Mouse (Mus musculus): ENCODE results near the gene Etl4.

Etl4 gene

DNA sequence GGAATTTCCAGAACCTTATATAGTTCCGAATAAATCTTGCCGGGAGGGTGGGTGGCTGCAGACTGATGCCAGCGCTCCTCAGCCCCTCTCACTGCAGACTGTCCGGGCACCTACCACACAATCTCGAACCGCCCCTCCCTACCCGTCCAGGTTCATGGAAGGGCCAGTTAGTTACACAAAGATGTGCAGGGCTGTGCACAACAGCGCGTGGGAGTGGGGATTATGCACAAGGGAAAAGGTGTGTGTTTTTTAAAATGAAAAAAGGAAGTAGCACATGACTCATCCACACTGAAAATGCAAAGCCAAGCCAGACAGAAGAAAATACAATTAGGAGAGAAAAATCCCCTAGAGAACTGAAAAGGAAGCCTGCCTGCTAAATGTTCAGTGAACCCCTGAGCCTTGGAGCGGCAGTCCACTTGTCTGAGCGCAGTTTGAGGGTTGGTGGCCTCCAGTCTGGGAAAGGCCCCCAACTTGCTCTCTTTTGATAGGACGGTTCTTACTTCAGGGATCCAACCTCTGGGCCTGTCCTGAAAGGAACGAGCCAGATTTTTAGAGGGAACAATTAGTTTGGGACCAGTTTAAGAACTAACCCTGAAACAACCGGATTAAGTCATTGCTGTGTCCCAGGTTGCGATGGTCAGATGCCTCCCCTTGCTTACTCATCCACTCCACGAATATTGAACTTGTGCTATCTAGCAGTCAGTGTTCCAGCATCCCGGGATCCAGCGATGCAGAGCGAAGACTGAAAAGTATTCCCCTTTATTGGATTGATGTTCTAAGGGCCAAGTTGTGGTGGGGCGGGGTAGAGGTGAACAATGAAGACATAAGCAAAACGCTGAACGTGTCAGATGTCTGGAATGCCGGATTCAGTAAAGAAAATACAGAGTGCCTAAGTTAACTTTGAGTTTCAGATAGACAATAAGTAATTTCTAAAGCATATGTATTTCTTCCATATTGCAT is 611.3 kb downstream of the Etl4 start:
- DNase-seq (ENCODE audit: low read depth, low spot score) = peak; percentile 52

DNA sequence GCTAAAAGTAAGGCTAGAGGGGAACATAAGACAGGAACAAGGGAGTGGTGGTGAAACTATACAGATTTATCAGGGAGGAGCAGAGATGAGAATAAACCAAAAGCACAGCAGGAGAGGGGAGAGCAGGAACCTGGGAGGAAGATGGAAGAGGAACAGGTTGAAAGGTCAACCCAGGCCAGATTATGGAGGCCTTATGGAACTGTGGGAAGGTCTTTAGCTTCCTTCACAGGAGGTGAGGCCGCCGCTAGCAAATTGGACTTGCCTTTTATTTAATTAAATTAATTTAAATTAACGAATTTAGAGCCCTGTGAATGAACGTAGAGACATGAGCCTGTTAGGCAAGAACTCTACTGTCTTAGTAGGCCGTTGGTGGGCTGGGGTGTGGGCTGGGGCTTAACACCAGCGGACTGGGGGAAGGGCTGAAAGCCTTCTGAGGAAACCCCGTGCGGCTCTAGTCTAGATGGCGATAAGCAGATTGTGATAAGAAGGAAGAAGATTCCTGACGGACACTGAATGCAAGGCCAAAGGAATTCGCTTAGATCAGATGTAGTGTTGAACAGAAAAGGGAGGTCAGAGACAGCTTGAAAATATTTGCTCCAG is 612.2 kb downstream of the Etl4 start:
- no peak for DNase-seq (ENCODE audit: low read depth, low spot score)

DNA sequence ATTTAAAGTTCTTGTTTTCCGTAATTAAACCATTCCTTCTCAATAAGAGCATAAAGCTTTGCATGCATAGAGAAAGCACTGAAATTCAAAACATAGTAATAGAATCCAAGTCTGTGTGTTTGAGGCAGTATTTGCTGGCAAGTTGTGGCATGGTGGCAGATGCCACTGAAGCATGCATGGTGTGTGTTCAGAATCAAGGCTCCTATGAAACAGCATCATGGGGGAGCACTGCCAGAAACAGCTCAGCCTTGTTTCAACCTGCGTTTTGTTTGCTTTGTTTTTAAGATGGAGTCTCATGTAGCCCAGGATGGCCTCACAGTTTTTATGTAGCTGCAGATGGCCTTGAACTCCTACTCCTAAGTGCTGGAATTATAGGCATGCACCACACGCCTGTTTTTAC is 614.1 kb downstream of the Etl4 start:
- DNase-seq (ENCODE audit: low read depth, low spot score) = no peak

DNA sequence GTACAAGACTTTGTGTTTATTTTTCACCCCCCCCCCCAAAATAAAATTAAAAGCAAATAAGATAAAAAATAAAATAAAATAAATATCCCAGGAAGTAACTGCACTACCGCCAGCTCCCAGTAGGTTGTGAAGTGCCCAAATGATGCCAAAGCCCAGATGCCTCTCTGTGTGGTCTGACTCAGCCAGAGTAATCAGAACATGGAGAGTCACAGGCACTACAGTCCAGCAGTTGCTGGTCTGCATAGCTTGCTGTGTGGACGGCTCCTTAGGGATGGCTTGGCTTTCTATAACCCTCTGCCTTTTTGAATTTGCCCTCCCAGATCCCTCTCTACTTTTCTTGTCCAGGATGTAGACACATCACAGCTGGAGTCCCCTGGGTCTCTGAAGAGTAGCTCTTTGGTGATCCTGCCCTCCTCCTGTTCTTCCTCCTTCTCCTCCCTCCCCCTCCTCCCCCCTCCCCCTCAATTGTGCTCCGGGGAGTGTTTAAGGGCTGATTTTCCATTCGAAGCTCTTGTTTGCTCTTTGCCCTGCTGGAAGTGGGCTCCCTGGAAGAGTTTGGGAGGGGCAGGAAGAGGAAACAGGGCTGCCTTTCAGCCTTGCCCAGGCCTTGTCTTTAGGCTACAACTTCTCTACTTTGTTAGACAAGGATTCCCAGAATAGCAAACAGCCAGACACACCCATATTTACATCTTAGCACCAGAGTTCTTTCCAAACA is 616.5 kb downstream of the Etl4 start:
- DNase-seq (ENCODE audit: low read depth, low spot score) = no peak

DNA sequence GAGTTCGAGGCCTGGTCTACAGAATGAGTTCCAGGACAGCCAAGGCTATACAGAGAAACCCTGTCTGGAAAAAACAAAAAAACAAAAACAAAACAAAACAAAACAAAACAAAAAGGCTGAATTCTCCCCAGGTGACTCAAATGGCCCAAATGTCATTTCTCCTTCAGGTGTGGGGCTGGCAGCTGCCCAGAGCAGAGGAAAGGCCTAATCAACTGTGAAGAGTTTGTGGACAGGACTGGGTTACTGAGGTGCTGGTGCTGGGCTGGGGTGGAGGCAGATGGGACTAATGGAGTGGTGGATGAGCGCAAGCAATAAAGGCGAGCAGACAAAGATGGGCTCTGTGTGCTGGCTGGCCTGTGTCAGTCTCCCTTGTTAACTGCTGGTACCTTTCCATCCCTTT is 617.3 kb downstream of the Etl4 start:
- no peak for DNase-seq (ENCODE audit: low read depth, low spot score)

DNA sequence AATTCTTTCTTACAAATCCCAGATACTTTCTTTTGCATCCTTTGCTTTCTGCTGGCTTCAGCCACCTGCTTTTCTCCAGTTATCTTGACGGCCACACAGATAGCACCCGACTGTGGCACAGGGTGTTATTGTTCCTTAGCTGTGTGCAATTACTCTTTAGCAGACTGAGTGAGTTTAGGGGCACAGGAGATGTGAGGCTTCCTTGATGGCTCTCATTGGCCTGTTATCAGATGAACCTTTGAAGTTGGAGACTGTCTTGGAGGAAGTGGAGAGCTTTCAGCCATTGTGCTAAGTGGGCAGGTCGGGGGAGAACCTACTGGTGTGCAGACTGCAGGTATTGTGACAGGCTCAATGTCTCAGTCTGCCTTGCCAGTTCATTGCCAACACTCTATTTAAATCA is 623.0 kb downstream of the Etl4 start:
- DNase-seq (ENCODE audit: low read depth, low spot score) = no peak

DNA sequence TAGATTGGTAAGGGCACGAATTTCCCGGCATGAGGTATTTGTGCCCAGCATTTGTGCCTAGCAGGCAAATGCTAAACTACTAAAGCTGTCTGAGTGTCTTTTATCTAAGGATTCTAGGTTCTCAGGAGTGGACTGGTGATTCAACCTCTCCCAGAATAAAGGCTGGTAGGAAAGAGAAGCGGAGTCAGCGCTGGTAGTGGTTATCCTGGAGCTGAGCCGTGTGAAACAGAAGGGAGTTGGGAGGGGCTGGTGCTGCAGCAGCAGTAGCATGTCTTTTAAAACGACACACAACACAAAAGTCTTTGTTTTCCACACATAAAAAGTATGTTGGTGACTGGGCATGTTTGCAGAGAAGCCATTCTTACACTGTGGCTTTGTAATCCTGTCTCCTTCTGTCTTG is 628.2 kb downstream of the Etl4 start:
- no peak for DNase-seq (ENCODE audit: low read depth, low spot score)

DNA sequence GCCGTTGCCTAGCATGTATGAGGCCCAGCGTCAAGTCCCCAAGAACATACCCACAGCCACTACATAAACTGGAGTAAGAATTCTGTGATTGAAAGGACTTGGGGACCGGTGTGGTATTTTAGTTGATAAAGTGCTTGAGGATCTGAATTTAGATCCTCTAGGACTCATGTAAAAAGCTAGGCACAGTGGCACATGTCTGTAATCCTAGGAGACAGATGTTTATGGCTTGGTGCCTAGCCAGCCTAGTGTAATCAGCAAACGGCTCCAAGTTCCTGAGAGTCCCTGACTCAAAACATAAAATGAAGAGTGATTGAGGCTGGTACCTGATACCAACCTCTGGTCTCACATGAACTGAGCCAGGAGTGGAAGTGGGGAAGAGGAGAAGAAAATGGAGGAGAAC is 629.3 kb downstream of the Etl4 start:
- DNase-seq (ENCODE audit: low read depth, low spot score) = no peak

DNA sequence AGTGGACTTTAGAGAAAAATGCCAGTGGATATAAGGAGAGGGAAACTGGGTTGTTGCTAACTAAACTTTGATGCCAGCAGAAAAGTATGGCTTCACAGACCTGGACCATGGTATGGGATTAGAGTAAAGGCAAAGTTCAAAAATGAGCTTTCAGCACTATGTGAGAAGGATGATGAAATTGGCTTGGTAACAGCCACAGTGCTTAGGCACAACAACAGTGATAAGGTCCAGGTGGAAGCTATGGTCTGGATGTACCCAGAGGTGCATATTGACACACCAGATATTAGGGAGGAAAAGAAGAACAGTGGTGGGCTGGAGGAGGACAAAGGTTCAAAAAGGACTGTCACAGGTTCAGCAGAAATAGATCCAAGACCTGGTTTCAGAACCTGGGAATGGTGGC is 631.7 kb downstream of the Etl4 start:
- DNase-seq (ENCODE audit: low read depth, low spot score) = no peak

DNA sequence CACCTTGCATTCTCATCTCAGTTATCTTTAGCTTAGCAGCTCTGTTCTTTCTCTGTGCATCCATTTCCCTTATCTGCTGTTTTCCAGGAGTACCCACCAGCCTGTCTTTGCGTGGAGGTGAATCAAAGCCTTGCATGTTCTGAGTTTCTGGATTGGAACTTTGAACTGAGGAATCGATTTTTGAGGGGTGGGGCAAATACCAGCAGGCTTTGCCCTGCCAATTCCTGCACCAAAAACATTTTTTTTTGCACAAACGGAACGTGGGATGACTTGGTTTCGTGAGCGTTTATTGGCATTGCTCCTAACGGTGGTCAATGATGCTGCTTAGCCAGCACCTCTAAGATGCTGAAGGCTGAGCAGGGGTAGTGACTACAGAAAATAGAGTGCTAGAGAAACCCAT is 632.7 kb downstream of the Etl4 start:
- DNase-seq (ENCODE audit: low read depth, low spot score) = no peak

DNA sequence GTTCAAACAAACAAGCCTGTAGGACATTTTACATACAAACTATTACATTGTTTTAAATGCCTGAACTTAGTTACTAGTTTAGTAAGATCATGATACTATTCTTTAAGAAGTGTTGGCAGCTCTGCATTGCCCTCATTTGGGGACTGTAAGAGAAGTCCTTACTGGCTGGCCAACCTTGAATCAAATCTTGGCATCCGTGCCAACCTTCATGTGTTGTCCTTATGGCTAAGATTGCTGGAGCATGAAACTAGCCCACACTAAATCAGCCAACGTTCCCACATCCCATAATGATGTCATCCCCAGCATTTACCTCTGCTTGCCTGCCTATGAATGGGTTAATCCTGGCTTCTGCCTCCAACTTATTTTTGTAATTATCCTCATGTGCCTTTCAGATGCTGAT is 636.0 kb downstream of the Etl4 start:
- no peak for DNase-seq (ENCODE audit: low read depth, low spot score)

DNA sequence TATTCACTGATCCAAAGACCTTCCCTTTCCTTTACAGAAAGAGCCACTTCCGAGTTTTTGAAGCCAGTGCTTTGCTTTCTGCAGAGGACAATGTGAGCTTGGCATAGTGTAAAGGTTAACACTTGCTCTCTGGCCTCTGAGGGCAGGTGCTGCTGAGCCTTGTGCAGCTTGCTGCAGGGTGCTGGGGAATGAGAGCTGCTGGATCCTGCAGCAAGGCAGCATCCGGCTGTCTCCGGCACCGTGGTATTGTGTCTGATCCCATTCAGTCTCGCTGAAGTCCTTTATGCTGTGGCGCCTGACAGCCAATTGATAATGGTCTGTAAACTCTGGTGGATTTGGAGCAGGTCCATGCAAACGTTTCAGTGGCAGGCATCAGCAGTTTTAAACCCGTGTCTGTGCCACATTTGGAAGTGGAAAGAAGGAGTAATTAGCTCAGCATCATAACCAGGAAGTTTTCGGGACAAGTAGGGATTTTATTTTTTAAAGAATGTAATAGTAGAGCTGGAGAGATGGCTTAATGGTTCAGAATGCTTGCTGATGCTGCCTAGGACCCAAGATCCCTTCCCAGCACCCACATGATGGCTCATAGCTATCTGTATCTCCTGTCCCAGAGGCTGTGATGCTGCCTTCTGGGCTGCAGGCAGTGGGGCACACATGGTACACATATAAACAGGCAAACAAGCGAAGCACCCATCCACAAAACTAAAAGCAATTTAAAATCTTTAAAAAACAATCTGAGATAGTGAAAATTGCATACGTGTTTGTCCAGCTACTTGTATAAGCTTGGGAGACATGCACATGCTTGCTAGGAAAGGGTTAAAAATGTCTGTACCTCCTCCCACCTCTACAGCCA is 637.1 kb downstream of the Etl4 start:
- no peak for DNase-seq (ENCODE audit: low read depth, low spot score)

DNA sequence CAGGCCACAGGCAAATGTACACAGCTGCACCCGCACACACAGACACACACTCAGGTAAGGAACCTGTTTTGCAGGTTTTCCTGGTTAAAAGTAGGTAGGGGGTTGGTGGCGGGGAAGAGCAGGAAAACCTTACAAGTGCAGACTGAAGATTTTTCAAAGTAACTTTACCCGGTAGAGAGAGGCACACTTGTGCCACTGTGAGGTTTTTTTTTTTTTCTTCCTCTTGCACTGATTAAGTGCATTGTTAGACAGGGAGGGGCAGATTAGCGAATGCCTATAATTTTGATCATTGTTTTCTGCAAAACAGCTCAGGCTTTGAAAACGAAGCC is 637.7 kb downstream of the Etl4 start:
- no peak for DNase-seq (ENCODE audit: low read depth, low spot score)

DNA sequence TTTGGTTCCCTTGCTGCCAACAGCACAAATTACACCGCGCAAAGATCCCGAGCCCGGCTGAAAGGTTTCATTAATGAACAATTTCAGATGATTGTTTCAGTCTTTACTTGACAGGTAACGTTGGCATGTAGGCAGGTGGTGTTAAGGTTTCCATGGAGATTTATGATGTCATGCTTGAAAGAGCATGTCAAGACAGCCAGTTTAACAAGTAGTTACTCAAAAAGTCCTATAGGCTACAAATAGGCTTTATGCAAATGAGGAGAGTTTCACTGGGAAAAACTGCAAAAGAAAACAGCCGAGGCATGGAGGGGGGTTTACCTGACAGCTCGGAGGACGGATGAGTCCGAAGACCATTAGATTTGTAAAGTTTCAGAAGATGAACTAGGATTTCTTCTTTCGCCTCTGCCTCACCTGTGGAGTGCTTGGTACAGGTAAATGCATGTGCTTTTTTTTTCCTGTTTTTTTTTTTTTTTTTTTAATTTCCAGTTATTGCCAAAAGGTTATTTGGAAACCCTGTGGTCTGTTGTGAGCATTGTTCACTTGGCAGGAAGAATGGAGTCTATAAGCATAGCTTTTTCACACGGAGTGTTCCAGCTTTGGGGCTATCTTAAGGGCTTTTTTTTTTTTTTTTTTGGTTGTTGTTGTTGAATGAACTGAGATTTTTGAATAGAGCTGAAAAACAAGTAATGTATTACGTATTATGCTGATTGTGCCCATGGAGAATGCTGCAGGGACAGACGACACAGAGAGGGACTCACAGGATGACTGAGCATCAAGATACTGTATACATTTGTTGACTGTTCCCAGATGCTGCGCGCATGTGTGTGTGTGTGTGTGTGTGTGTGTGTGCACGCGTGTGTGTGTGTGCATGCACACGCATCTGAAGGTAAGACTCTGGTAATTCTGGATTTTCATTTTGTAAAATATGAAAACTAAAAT is 638.4 kb downstream of the Etl4 start:
- DNase-seq (ENCODE audit: low read depth, low spot score) = peak; percentile 81

DNA sequence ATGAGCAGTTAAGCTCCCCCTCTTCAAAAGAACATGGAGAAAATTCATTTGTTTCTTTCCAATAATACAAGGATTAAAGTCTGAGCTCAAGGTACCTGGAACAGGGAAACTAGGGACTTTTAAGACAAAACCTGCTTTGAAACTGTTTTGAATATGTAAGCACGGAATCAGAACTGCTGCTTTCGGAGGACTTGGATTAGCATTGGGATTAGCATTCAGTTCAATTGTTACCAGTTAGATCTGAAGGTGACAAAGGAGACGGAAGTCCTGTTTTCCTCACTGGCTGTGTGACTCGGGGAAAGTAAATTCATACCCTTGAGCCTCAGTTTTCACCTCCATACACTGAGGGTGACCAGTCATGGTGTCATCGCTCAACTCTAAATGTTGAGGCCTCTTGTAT is 639.5 kb downstream of the Etl4 start:
- DNase-seq (ENCODE audit: low read depth, low spot score) = peak; percentile 41

DNA sequence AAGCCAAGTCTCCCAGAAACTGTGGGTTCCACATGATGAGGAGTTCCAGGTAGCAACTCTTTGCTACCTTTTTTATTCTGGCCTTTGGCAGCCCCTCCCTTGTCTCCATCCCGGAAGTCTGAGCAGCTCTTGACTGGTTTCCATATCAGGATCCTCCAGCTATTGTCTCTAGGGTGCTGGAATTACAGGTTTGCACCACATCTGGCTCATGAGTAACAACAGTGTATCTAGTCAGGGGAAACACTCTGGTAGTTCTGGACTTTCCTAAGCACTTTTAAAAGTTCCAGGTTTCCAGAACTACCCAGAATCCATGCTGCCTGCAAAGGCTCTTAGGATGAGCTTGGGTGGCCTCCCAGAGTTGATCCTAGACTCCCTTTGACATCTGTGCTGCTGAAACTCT is 640.4 kb downstream of the Etl4 start:
- no peak for DNase-seq (ENCODE audit: low read depth, low spot score)

DNA sequence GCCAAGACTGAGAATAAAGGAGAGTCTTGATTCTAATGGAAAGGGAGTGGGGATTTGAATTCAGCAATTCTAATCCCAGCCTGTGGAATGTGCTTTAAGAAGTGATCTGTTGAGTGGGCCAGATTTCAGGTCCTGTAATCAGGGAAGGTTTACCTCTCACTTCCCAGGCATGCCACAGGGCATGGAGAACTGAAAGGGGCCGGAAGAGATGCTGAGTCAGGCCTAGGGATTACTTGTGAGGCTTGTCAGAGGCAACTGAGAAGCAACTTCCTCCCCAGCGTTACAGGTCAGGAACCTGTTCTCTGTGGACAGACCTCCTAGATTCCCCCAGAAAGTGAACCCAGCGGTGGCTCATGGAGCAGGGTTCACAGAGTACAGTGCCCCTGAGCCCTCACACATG is 646.1 kb downstream of the Etl4 start:
- no peak for DNase-seq (ENCODE audit: low read depth, low spot score)

DNA sequence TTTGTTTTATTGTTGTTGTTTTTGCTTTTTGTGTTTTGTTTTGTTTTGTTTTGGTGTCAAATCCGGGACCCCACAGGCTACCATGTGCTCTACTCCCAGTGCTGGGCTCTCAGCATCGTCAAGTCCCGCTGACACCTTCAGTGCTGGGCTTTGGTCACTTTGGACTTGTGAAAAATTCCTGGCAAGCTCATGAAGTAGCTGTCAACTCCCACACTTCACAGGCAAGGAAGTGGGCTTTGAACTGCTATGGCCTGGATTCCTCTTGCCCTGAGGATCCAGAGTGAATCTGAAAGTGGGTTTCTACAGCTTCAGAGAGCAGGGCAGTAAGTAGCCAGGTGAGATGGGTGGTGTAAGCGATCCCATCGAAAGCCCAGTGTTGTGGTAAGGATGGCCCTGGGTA is 649.5 kb downstream of the Etl4 start:
- no peak for DNase-seq (ENCODE audit: low read depth, low spot score)

DNA sequence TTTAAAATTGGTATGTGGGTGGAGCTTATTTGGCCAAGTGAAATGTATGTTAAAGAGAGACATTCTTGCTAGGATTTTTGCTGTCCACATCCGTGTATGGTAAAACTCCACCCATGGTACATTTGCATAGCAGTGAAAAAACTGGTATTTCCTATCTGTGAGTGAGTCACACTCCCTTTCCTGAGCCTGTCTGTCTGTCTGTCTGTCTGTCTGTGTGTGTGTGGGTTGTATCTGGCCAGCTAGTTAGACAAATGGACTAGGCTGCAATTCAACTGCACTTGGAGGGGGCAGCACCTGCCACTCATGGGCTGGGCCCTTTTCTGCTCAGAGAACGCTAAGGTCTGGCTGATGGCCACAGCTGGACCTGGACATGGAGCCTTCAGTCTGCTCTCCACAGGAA is 650.1 kb downstream of the Etl4 start:
- no peak for DNase-seq (ENCODE audit: low read depth, low spot score)

DNA sequence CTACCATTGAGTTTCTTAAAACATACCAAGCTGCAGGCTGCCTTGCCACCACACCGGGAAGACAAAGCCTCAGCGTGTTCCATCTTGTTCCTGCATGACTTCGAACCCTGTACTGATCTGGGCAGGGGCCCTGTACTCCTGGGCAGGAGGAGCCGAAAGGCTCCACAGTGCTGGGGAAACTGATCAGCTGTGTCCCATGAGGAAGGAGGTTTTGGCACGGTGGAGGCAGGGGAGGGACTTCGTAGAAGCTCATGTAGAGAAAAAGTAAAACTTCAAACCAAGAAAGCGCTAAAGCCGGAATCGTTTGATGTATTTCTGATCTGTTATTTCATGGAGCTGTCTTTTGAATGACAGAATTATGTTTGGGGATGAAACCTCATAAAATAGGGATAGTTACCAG is 651.0 kb downstream of the Etl4 start:
- DNase-seq (ENCODE audit: low read depth, low spot score) = no peak

DNA sequence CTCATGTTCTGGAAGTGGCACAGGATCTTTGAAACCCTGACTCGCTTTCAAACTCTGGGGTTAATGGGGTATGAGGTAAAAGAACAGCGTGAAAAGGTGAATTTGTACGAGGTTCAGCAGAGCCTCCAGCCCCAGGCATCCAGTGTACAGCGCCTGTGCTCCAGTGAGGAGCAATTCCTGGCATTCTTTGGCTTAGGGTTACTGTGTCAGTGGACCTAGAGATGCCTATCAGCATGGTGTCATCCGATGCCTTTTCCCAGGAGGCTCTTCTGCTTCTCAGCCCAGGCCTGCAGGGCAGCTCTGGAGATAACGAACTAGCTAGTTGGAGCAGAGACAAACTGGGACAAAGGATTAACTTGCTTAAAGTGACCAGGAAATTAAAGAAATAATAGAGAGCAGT is 653.5 kb downstream of the Etl4 start:
- DNase-seq (ENCODE audit: low read depth, low spot score) = no peak
